ENCODE assay signal across 25 mouse cellular contexts in genomic region chr7:79226834-79227486, GRCm38 (mm10). TPM values are rescaled to one million over a fixed set of nuclear protein-coding genes. Genes with fewer than 3 reads are reported as not detected.
A peak's percentile ranks its signal among the peaks of the same experiment; 100 is the strongest.
DNase-seq lines count a peak whose midpoint lies in the region; ATAC-seq and TF ChIP-seq lines count a peak whose summit lies in the region.
"Had no signal": no experiment of that assay in that cellular context is flagged by ENCODE, and none has a peak within 500 bp of the region (broad histone marks: within the 10 kb centered on the region; RNA-seq: fewer than 3 reads in every experiment).

No protein-coding gene starts in this region.

- TF ChIP-seq POLR2A in liver, adult 2 months (IDR thresholded peaks at IDR 0.05; ENCODE audit: extremely low read depth, insufficient read depth, low read length), result no peak

- 34% methylated on average over 9 of the region's 10 CpGs for WGBS in liver, adult 2 months
- 56% methylated on average over 7 of the region's 10 CpGs for WGBS in liver, embryonic 12.5 days (ENCODE audit: insufficient replicate concordance)

- no peak overlapping the region for H3K4me3 ChIP-seq in liver, adult 2 months (ENCODE audit: insufficient read depth, low read depth, low read length)
- H3K4me3 ChIP-seq in liver, embryonic 12.5 days, result no peak overlapping the region
- H3K4me3 ChIP-seq in ES-E14 (ENCODE audit: insufficient read depth in 1 of 2, low read depth in 1 of 2, low read length in 2 of 2, poor library complexity in 1 of 2, severe bottlenecking in 1 of 2), result no peak overlapping the region
- H3K4me3 ChIP-seq: embryonic facial prominence, embryonic 12.5 days; embryonic facial prominence, embryonic 15.5 days; forebrain, embryonic 12.5 days; forebrain, embryonic 15.5 days; heart, embryonic 12.5 days; heart, embryonic 15.5 days; hindbrain, embryonic 10.5 days; hindbrain, embryonic 13.5 days; intestine, embryonic 15.5 days had no signal

- no peak for TF ChIP-seq CTCF in liver, adult 2 months (IDR thresholded peaks at IDR 0.05; ENCODE audit: low read depth, low read length)

- H3K79me2 ChIP-seq in liver, adult 2 months (ENCODE audit: control insufficient read depth, insufficient read depth, low read length), result no peaks in the 10 kb centered on the region

- no peak for ATAC-seq in liver, embryonic 12.5 days
- ATAC-seq: CD4-positive, CD25-positive, alpha-beta regulatory T cell, adult 4 months; forebrain, embryonic 15.5 days; hindbrain, embryonic 16.5 days; intestine, embryonic 15.5 days had no signal

- no peak overlapping the region for H3K4me2 ChIP-seq in liver, embryonic 12.5 days
- H3K4me2 ChIP-seq: embryonic facial prominence, embryonic 12.5 days; embryonic facial prominence, embryonic 15.5 days; forebrain, embryonic 12.5 days; forebrain, embryonic 15.5 days; heart, embryonic 12.5 days; heart, embryonic 15.5 days; hindbrain, embryonic 13.5 days; intestine, embryonic 15.5 days had no signal

- no peaks in the 10 kb centered on the region for H3K9me3 ChIP-seq in liver, embryonic 12.5 days (replicated peaks)
- H3K9me3 ChIP-seq in ES-E14 (ENCODE audit: control insufficient read depth, insufficient read depth, low read depth, low read length), result no peaks in the 10 kb centered on the region
- H3K9me3 ChIP-seq: embryonic facial prominence, embryonic 12.5 days; embryonic facial prominence, embryonic 15.5 days; forebrain, embryonic 12.5 days; forebrain, embryonic 15.5 days; heart, embryonic 12.5 days; heart, embryonic 15.5 days; hindbrain, embryonic 10.5 days; hindbrain, embryonic 13.5 days; intestine, embryonic 15.5 days had no signal

- no peak overlapping the region for H3K27ac ChIP-seq in liver, adult 2 months (replicated peaks; ENCODE audit: insufficient read depth, low read depth, low read length)
- H3K27ac ChIP-seq in liver, embryonic 12.5 days, result no peak overlapping the region
- H3K27ac ChIP-seq in ES-E14 (ENCODE audit: insufficient read depth, low read depth, low read length, poor library complexity, severe bottlenecking), result peak overlapping the region; percentile 45; the same call in 1 of the 2 replicates
- H3K27ac ChIP-seq: embryonic facial prominence, embryonic 12.5 days; embryonic facial prominence, embryonic 15.5 days; forebrain, embryonic 12.5 days; forebrain, embryonic 15.5 days; heart, embryonic 15.5 days; hindbrain, embryonic 10.5 days; hindbrain, embryonic 13.5 days; intestine, embryonic 15.5 days had no signal

- no peaks in the 10 kb centered on the region for H3K27me3 ChIP-seq in liver, adult 2 months (ENCODE audit: control insufficient read depth, insufficient read depth, low read length)
- H3K27me3 ChIP-seq in liver, embryonic 12.5 days (replicated peaks), result no peaks in the 10 kb centered on the region
- H3K27me3 ChIP-seq: embryonic facial prominence, embryonic 12.5 days; embryonic facial prominence, embryonic 15.5 days; forebrain, embryonic 12.5 days; forebrain, embryonic 15.5 days; heart, embryonic 12.5 days; heart, embryonic 15.5 days; hindbrain, embryonic 13.5 days; intestine, embryonic 15.5 days had no signal

- H3K9ac ChIP-seq in liver, adult 2 months (ENCODE audit: low read depth, low read length), result no peak overlapping the region
- H3K9ac ChIP-seq in liver, embryonic 12.5 days, result no peak overlapping the region
- H3K9ac ChIP-seq in ES-E14 (ENCODE audit: insufficient read depth, low read depth, low read length, poor library complexity, severe bottlenecking), result peak overlapping the region; percentile 40; the same call in 1 of the 2 replicates
- H3K9ac ChIP-seq: embryonic facial prominence, embryonic 12.5 days; embryonic facial prominence, embryonic 15.5 days; forebrain, embryonic 12.5 days; forebrain, embryonic 15.5 days; heart, embryonic 12.5 days; heart, embryonic 15.5 days; hindbrain, embryonic 13.5 days; intestine, embryonic 15.5 days had no signal

- DNase-seq in liver, adult 2 months (ENCODE audit: extremely low read depth, low read depth, low spot score), result peak; percentile 69
- DNase-seq in ES-E14 (ENCODE audit: low read depth, low spot score), result no peak
- DNase-seq in gonadal fat pad, adult 2 months (ENCODE audit: low read depth), result peak; percentile 45
- DNase-seq in lung, postnatal 36 days, result no peak
- DNase-seq in urinary bladder, postnatal 14 days (ENCODE audit: low spot score), result no peak
- DNase-seq: adrenal gland, postnatal 10 days; adrenal gland, postnatal 36 days; cerebellum, adult 18-20 months; cerebellum, adult 9-10 months; cerebellum, postnatal 14 days; gastrocnemius, postnatal 25 days; heart, postnatal 10 days; heart, postnatal 36 days had no signal

- in situ Hi-C loops in ES-E14 (cut with MboI; ENCODE audit: low sequenced_read_pairs in 2 of 2, unreplicated experiment in 2 of 2), result loop anchor here in 1 of 2 experiments (5.0 to 25.0 kb wide), 2 partner anchors 90 to 315 kb away; partner anchors contain the start of gene Isg20

- no peaks in the 10 kb centered on the region for H3K4me1 ChIP-seq in liver, adult 2 months (ENCODE audit: control insufficient read depth, insufficient read depth, low read length)
- H3K4me1 ChIP-seq in liver, embryonic 12.5 days, result no peaks in the 10 kb centered on the region
- H3K4me1 ChIP-seq in ES-E14 (ENCODE audit: control insufficient read depth in 2 of 2, insufficient read depth in 2 of 2, low read length in 2 of 2, poor library complexity in 1 of 2), result peaks cover 9 to 13% of the 10 kb centered on the region in 2 experiments; a peak in 3 of 4 replicates
- H3K4me1 ChIP-seq: embryonic facial prominence, embryonic 12.5 days; embryonic facial prominence, embryonic 15.5 days; forebrain, embryonic 12.5 days; hindbrain, embryonic 10.5 days; hindbrain, embryonic 13.5 days; intestine, embryonic 15.5 days had no signal

- H3K36me3 ChIP-seq in liver, adult 2 months (ENCODE audit: control insufficient read depth, insufficient read depth, low read length), result no peaks in the 10 kb centered on the region
- no peaks in the 10 kb centered on the region for H3K36me3 ChIP-seq in liver, embryonic 12.5 days
- no peaks in the 10 kb centered on the region for H3K36me3 ChIP-seq in ES-E14 (ENCODE audit: control insufficient read depth, insufficient read depth, low read length, poor library complexity, severe bottlenecking)
- H3K36me3 ChIP-seq: embryonic facial prominence, embryonic 12.5 days; embryonic facial prominence, embryonic 15.5 days; forebrain, embryonic 12.5 days; forebrain, embryonic 15.5 days; heart, embryonic 12.5 days; heart, embryonic 15.5 days; hindbrain, embryonic 10.5 days; hindbrain, embryonic 13.5 days; intestine, embryonic 15.5 days had no signal

TF ChIP-seq in ES-E14, 5 proteins besides CTCF, POLR2A, EP300 and RAD21:
- TF ChIP-seq MAFK (IDR thresholded peaks at IDR 0.05; ENCODE audit: insufficient read depth, low read depth, low read length), result no peak
- no peak for TF ChIP-seq CHD2 (IDR thresholded peaks at IDR 0.05; ENCODE audit: low read depth, low read length)
TF ChIP-seq in ES-E14: peak in this region for 0.

RNA-seq across cellular contexts. Expression of gene Abhd2, which starts 46.0 kb away (rescaled TPM):
- 51.2 and 95.1 TPM in 2 replicates for total RNA-seq in liver, adult 2 months (2014; rRNA removed)
- 46.4 and 99.1 TPM in 2 replicates for polyA plus RNA-seq in liver, adult 2 months (2012; rRNA removed)
- 9.6 and 10.5 TPM in 2 replicates for polyA plus RNA-seq in liver, embryonic 12.5 days (2016; fragmentation: Nextera tagmentation; extraction: Ambion mirVana)
- 58.9 and 61.9 TPM in 2 replicates for total RNA-seq in ES-E14 (2012; rRNA removed)
- 183 and 328 TPM in 2 replicates for polyA plus RNA-seq in gonadal fat pad, adult 2 months (2012; rRNA removed)

Comparison
In these comparisons a context has a peak if more than half of its experiments do, and no peak if none do; other contexts are left out.
1. DNase-seq: peak in liver, adult 2 months (single experiment) and gonadal fat pad, adult 2 months (single experiment); none in ES-E14 (single experiment), lung, postnatal 36 days (single experiment) and urinary bladder, postnatal 14 days (single experiment).